Mouse (Mus musculus) hindbrain, embryonic 11.5 days (tissue): ENCODE measurements at regions not wholly inside any gene's neighbourhood (a gene's known extent, or its start where the extent isn't known, plus 50 kb on each side); places are given as distances from the start of the nearest gene placed in this dataset.

ENCODE experiments used
- ATAC-seq: fragments of 200-750 bp; cut with Nextera tagmentation; 2 replicates; pipeline ENCODE4 v1.8.0; 2017; ENCODE audit warnings: mild to moderate bottlenecking, moderate TSS enrichment, moderate library complexity; ENCODE audit not compliant: low FRiP score
- DNase-seq: peaks from one replicate; pipeline ENCODE4 v3.0.0-alpha.2; 2015; ENCODE audit warnings: low spot score
- H3K27ac ChIP-seq: fragments of 300-500 bp; sonication (generic); 2 replicates; pipeline ENCODE4 v1.5.1; 2014; ENCODE audit warnings: mild to moderate bottlenecking, low read depth, low read length
- H3K27me3 ChIP-seq: fragments of 300-500 bp; sonication (generic); 2 replicates; pipeline ENCODE4 v1.6.1; 2014; ENCODE audit warnings: mild to moderate bottlenecking, low read length, moderate library complexity, mixed read lengths; ENCODE audit not compliant: control insufficient read depth, insufficient read depth
- H3K36me3 ChIP-seq: fragments of 300-500 bp; sonication (generic); 2 replicates; pipeline ENCODE4 v1.6.1; 2014; ENCODE audit warnings: mild to moderate bottlenecking, low read length, moderate library complexity, mixed read lengths; ENCODE audit not compliant: control insufficient read depth, insufficient read depth
- H3K4me1 ChIP-seq: fragments of 300-500 bp; sonication (generic); replicated peaks from 2 replicates; pipeline ENCODE4 v1.6.1; 2014; ENCODE audit warnings: low read length, mixed read lengths; ENCODE audit not compliant: control insufficient read depth, insufficient read depth
- H3K4me2 ChIP-seq: fragments of 300-500 bp; sonication (generic); replicated peaks from 2 replicates; pipeline ENCODE4 v1.6.1; 2014; ENCODE audit warnings: mild to moderate bottlenecking, low read depth, low read length
- H3K4me3 ChIP-seq: fragments of 300-500 bp; sonication (generic); 2 replicates; pipeline ENCODE4 v1.5.1; 2014; ENCODE audit warnings: low read depth, low read length
- H3K9ac ChIP-seq: fragments of 300-500 bp; sonication (generic); 2 replicates; pipeline ENCODE4 v1.6.1; 2014; ENCODE audit warnings: low read depth, low read length
- H3K9me3 ChIP-seq: fragments of 300-500 bp; sonication (generic); 2 replicates; pipeline ENCODE4 v1.6.1; 2016; ENCODE audit warnings: low read length; ENCODE audit not compliant: control insufficient read depth
- WGBS: fragments of 180-500 bp; shearing (Covaris S2); extraction: QIAGEN DNeasy Blood & Tissue Kit; methylation state at CpG from one replicate; pipeline ENCODE4 v1.1.7; 2014; 5-methylcytosine and 5-hydroxymethylcytosine counted together

DNA sequence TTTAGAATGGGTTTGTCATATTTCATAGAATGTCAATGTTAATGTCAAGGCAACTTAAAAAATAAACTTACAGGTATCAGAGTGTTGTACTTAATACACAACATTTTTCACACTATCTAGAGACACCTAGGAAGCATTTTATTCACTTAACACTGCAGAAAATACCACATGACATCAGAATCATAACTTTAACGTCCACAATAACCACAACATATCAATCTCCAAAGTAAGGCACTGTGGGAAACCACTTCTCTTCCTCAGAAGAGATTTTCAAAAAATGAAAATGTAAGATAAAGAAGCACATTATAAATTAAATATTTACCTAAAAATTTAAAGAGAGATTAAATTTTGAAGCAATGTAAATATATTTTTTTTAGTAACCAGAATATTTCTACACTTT is 599.3 kb downstream of the Dach1 start:
- no peaks in the 10 kb centered on the region for H3K9me3 ChIP-seq
- no peak overlapping the region for H3K9ac ChIP-seq
- H3K4me2 ChIP-seq, result no peak overlapping the region
- DNase-seq, result no peak
- no peaks in the 10 kb centered on the region for H3K27me3 ChIP-seq
- no peak overlapping the region for H3K27ac ChIP-seq
- ATAC-seq, result no peak
- 83% methylated on average over 1 of the region's 1 CpGs for WGBS
- no peak overlapping the region for H3K4me3 ChIP-seq
- H3K4me1 ChIP-seq, result no peaks in the 10 kb centered on the region
- no peaks in the 10 kb centered on the region for H3K36me3 ChIP-seq

DNA sequence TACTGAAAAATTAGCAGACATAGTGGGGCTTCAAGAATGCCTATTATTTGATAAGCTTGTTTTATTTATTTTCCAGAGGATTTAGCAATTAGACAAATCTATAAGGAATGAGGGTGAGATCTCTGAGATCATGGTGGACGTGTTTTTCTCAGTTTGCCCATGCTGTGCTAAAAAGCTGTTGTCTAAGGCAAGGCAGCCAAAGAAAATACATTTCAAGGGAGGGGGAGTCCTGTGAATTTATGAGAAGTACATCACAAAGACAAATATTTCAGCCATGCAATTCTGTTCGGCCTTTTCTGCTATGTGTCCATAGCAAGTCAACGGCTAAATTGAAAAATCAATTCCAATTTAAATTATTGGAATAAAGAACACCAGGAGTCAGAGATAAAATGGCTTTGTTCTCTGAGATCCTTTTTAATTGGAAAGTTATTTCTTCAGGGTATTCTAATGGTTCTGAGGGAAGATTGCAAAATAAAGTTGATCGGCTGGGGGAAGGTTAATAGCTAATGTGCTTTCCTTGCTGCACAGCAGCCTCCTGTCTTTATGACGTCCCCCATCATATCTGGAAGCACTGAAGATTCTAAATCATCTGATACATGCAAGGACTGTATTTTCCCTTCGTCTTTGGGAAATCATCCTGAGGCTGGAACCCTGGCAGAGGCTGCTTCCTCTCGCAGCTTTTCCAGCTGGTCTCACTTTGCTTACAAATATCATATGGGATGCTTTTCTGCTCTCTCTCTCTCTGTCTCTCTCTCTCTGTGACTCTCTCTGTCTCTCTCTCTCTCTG is 609.3 kb downstream of the Dach1 start:
- 36% methylated on average over 7 of the region's 7 CpGs for WGBS
- Histone ChIP-seq H3K36me3 (no peaks in the 10 kb centered on the region), H3K9me3 (no peaks in the 10 kb centered on the region), H3K9ac (no peak overlapping the region), H3K4me2 (no peak overlapping the region), H3K4me3 (no peak overlapping the region), H3K27me3 (no peaks in the 10 kb centered on the region), H3K27ac (no peak overlapping the region), H3K4me1 (no peaks in the 10 kb centered on the region)
- peak; percentile 10 for DNase-seq
- peak; percentile 12; the same call in 1 of the 2 replicates for ATAC-seq

DNA sequence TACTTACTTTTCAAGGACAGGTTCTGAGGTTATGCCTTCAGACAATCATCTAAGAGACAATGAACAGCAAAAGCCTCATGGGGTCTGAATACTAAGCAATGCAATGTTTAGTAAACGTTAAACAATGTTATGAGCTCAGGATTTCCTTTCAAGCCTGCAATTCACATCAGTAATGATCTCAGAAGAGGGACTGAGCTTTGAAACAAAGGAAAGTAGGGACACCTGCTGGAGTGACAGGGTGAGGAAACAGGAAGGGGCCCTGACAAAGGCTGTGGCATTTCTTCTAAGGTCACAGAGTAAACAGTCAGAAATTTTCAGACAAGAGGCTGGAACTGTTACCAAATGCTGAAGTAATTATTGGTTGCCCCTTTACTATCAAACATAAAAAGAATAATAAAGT is 610.0 kb downstream of the Dach1 start:
- peak; percentile 66; the same call in 1 of the 2 replicates for ATAC-seq
- Histone ChIP-seq H3K27me3 (no peaks in the 10 kb centered on the region), H3K4me3 (no peak overlapping the region), H3K9ac (no peak overlapping the region), H3K4me2 (no peak overlapping the region), H3K27ac (no peak overlapping the region), H3K36me3 (no peaks in the 10 kb centered on the region), H3K4me1 (no peaks in the 10 kb centered on the region), H3K9me3 (no peaks in the 10 kb centered on the region)
- WGBS, result 0% methylated on average over 1 of the region's 1 CpGs
- DNase-seq, result peak; percentile 32

DNA sequence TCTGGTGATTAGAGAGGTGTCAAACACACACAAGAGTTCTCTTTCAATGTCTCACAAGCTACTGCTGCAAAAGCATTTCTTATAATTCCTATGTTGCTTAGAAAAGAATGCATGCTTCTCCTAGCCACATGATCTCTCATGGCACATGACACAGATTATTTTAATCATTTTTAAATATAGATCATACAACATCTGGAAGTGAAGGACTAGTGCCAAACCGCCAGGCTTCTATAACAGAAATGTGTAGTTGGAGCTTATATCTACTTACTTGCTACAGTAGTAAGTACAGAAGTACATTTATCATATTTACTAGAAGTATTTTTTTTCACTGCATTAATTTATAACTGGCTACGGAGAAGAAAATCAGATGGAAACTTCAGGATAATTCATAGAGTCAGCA is 611.3 kb downstream of the Dach1 start:
- 93% methylated on average over 2 of the region's 2 CpGs for WGBS
- Histone ChIP-seq H3K4me3 (no peak overlapping the region), H3K4me2 (no peak overlapping the region), H3K9ac (no peak overlapping the region), H3K4me1 (no peaks in the 10 kb centered on the region), H3K36me3 (no peaks in the 10 kb centered on the region), H3K27ac (no peak overlapping the region), H3K27me3 (no peaks in the 10 kb centered on the region), H3K9me3 (no peaks in the 10 kb centered on the region)
- no peak for ATAC-seq
- no peak for DNase-seq

DNA sequence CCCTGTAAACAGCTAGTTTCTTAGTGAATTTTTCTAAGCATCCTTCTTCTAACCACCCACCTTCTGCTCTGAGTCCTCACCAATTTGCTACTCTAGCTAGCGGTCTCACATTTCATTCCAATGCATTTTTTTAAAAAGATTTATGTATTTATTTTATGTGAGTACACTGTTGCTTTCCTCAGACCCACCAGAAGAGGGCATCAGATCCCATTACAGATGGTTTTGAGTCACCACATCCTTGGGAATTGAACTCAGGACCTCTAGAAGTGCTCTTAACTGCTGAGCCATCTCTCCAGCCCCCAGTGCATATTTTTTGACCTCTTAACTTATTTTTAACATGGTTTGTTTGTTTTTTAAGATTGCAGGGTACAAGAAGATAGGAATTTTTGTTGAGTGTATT is 611.7 kb downstream of the Dach1 start:
- 88% methylated on average over 1 of the region's 1 CpGs for WGBS

DNA sequence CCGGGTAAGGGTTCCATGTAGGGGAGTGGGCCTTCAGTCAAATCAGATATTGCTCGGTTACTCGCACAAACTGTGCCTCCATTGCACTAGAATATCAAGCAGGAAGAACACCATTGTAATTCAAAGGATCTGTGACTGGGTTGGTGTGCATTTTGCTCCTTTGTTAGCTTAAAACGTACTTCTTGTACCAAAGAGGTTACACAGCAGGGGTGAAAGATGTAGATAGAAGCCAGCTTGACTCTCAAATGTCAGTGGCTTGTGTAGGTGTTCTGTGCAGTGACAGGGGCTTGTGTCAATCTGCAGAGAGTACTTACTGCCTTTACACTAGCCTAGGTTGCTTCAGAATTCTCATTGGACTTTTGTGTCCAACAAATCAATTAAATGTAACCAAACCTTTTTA is 623.3 kb downstream of the Dach1 start:
- no peak for ATAC-seq
- H3K9me3 ChIP-seq, result no peaks in the 10 kb centered on the region

More for the DNA sequence above, 611.7 kb downstream of the Dach1 start:
- Histone ChIP-seq H3K27ac (no peak overlapping the region), H3K27me3 (no peaks in the 10 kb centered on the region), H3K9ac (no peak overlapping the region), H3K4me3 (no peak overlapping the region), H3K9me3 (no peaks in the 10 kb centered on the region), H3K4me2 (no peak overlapping the region), H3K4me1 (no peaks in the 10 kb centered on the region), H3K36me3 (no peaks in the 10 kb centered on the region)
- ATAC-seq (no peak), DNase-seq (no peak)

DNA sequence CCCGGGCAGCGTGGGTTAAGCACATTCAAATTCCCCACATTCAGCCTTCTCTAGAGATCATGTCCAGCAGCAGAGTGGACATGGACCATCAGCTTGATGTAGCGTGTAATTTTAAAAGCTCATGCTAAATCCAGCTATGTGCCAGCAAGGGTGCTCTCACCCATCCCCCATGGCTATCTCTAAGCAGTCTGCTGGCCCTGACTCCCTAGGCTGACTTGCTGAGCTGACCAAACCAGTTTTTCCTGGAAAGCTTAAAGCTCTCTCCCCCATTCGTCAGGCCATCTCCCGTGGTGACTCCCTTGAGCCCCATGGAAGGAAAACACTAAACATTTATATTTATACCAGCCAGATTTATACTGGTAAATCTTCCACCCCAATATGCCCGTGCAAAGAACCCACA is 625.3 kb downstream of the Dach1 start:
- Histone ChIP-seq H3K36me3 (no peaks in the 10 kb centered on the region), H3K27ac (no peak overlapping the region), H3K9me3 (no peaks in the 10 kb centered on the region), H3K4me3 (no peak overlapping the region), H3K27me3 (no peaks in the 10 kb centered on the region), H3K9ac (no peak overlapping the region), H3K4me1 (no peaks in the 10 kb centered on the region), H3K4me2 (no peak overlapping the region)
- WGBS, result 74% methylated on average over 6 of the region's 6 CpGs
- ATAC-seq (no peak), DNase-seq (no peak)

More for the DNA sequence above, 623.3 kb downstream of the Dach1 start:
- WGBS, result 83% methylated on average over 4 of the region's 4 CpGs
- Histone ChIP-seq H3K9ac (no peak overlapping the region), H3K27ac (no peak overlapping the region), H3K4me2 (no peak overlapping the region), H3K4me1 (no peaks in the 10 kb centered on the region), H3K27me3 (no peaks in the 10 kb centered on the region), H3K4me3 (no peak overlapping the region), H3K36me3 (no peaks in the 10 kb centered on the region)
- no peak for DNase-seq

DNA sequence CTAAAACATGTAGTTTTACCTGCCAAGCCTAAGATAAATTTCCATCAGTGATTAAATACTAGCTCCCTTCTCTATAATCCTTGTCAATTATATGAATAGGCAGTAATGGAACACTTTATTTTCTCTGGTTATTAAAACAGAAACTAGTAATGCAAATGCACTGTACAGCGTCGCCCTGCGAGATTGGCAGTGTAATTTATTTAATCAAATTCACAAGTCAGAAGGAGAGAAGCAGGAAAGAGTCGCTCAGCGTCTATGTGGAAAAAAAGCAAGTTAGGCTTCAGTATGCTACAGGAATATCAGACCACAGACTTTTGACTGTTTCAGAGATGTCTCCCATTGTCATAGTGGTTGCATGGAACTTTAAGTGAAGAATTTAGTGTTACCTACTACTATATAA is 632.6 kb downstream of the Dach1 start:
- no peak for DNase-seq

DNA sequence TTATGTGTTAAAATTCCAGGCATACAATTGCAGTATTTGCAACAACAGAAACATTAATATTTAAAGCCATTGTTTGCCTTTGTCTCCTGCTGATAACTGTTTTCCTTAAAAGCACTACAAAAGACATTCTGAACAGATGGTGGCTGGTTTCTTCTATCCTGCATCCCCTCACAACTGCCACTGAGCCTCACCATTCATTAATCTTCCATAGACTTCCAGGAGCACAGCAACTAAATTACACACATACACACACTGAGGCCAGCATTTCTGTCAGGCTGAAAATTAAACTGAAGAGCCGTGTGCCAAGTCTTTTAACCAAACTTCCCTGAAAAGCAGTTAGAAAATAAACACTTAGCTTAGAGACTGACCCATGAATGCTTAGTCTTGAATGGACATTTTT is 658.2 kb downstream of the Dach1 start:
- Histone ChIP-seq H3K36me3 (no peaks in the 10 kb centered on the region), H3K27ac (no peak overlapping the region), H3K9me3 (no peaks in the 10 kb centered on the region), H3K4me3 (no peak overlapping the region), H3K4me1 (no peaks in the 10 kb centered on the region), H3K4me2 (no peak overlapping the region), H3K27me3 (no peaks in the 10 kb centered on the region), H3K9ac (no peak overlapping the region)
- 23% methylated on average over 1 of the region's 1 CpGs for WGBS
- ATAC-seq (peak; percentile 64), DNase-seq (peak; percentile 32)

More for the DNA sequence above, 632.6 kb downstream of the Dach1 start:
- Histone ChIP-seq H3K4me1 (no peaks in the 10 kb centered on the region), H3K36me3 (no peaks in the 10 kb centered on the region), H3K4me2 (no peak overlapping the region), H3K9ac (no peak overlapping the region), H3K9me3 (no peaks in the 10 kb centered on the region), H3K27me3 (no peaks in the 10 kb centered on the region), H3K27ac (no peak overlapping the region), H3K4me3 (no peak overlapping the region)
- no peak for ATAC-seq
- WGBS, result 93% methylated on average over 5 of the region's 5 CpGs
